Mouse (Mus musculus) intestine, embryonic 16.5 days (tissue): ENCODE measurements around the gene Fam240b. TPM values are rescaled to one million over a fixed set of nuclear protein-coding genes. Genes with fewer than 3 reads are reported as not detected.
"Not testable (repeated sequence)": the region's sequence is repeated elsewhere in the genome, so short reads cannot be mapped to it uniquely, and the experiment has no call there.

Source experiments
- ATAC-seq: fragments of 200-750 bp; cut with Nextera tagmentation; 2 replicates; pipeline ENCODE4 v1.8.0; 2017; ENCODE audit warnings: moderate TSS enrichment, moderate library complexity
- H3K27ac ChIP-seq: fragments of 300-500 bp; sonication (generic); 2 replicates; pipeline ENCODE4 v1.5.1; 2014; ENCODE audit warnings: mild to moderate bottlenecking, low read length
- H3K27me3 ChIP-seq: fragments of 300-500 bp; sonication (generic); replicated peaks from 2 replicates; pipeline ENCODE4 v1.6.1; 2014; ENCODE audit warnings: low read length, control low read depth, mixed read lengths; ENCODE audit not compliant: control insufficient read depth, insufficient read depth
- H3K36me3 ChIP-seq: fragments of 300-500 bp; sonication (generic); 2 replicates; pipeline ENCODE4 v1.6.1; 2014; ENCODE audit warnings: low read length, control low read depth; ENCODE audit not compliant: control insufficient read depth, insufficient read depth
- H3K4me1 ChIP-seq: fragments of 300-500 bp; sonication (generic); 2 replicates; pipeline ENCODE4 v1.6.1; 2014; ENCODE audit warnings: low read length, control low read depth, mixed read lengths; ENCODE audit not compliant: control insufficient read depth, insufficient read depth
- H3K4me2 ChIP-seq: fragments of 300-500 bp; sonication (generic); 2 replicates; pipeline ENCODE4 v1.6.1; 2014; ENCODE audit warnings: low read depth, low read length, control low read depth
- H3K4me3 ChIP-seq: fragments of 300-500 bp; sonication (generic); 2 replicates; pipeline ENCODE4 v1.5.1; 2014; ENCODE audit warnings: mild to moderate bottlenecking, low read length
- H3K9ac ChIP-seq: fragments of 300-500 bp; sonication (generic); 2 replicates; pipeline ENCODE4 v1.6.1; 2014; ENCODE audit warnings: low read depth, low read length
- H3K9me3 ChIP-seq: fragments of 300-500 bp; sonication (generic); 2 replicates; pipeline ENCODE4 v1.6.1; 2016; ENCODE audit warnings: low read length, control low read depth; ENCODE audit not compliant: control insufficient read depth
- WGBS: fragments of 180-500 bp; shearing (Covaris S2); extraction: QIAGEN DNeasy Blood & Tissue Kit; methylation state at CpG from one replicate; pipeline ENCODE4 v1.1.7; 2014; 5-methylcytosine and 5-hydroxymethylcytosine counted together
- polyA plus RNA-seq: library from polyadenylated mRNA; unstranded; fragments of >200 nt; fragmentation: Nextera tagmentation; extraction: Ambion mirVana; gene quantifications from 2 replicates; pipeline ENCODE4 v1.2.1, GENCODE M21; 2015

Fam240b gene
- polyA plus RNA-seq, 1 experiment from 2014 or later: not detected

DNA sequence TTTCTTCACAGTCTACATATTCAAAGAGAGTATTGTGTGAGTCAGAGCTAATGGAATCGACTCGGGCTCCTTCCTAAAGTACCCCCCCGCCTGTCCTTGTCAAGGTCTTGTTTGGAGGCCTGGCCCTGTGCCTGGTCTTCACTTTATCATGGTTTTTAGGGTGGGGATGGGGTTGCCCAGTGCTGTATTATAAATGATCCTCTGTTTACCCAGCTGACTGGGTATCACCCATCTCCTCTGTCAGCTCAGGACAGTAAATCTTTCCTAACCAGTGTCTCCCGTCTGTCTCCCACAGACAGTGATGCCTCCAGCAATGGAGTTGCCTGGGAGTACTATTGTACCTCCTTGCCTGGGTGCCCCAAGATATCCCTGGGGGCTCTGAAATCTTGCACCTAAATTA lies 19.6 kb downstream of the Fam240b start:
- H3K9me3 ChIP-seq: no peaks in the 10 kb centered on the region
- H3K4me3 ChIP-seq: no peak overlapping the region
- WGBS: 55% methylated on average over 4 of the region's 4 CpGs
- H3K27ac ChIP-seq: no peak overlapping the region
- no peak for ATAC-seq
- no peaks in the 10 kb centered on the region for H3K4me1 ChIP-seq
- H3K36me3 ChIP-seq: no peaks in the 10 kb centered on the region
- no peaks in the 10 kb centered on the region for H3K27me3 ChIP-seq
- no peak overlapping the region for H3K4me2 ChIP-seq
- no peak overlapping the region for H3K9ac ChIP-seq

DNA sequence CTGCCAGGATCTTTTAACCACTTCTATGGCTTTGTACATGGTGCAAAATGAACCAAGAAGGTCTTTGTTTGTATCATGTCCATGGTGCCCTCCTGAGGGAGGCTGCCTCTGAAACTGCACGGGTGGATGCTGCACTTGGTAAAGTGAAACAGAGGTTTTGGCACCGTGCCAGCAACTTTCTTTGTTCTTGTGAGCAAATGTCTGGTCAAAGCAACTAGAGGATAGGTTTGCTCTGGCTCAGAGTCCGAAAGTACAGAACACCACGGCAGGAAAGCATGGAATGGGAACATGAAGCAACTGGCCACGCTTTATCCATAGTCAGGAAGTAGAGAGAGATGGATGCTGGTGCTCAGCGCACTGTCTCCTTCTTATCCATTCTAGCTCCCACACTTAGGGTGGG lies 29.7 kb downstream of the Fam240b start:
- Histone ChIP-seq H3K27ac (no peak overlapping the region), H3K4me3 (no peak overlapping the region), H3K4me2 (no peak overlapping the region), H3K9me3 (no peaks in the 10 kb centered on the region), H3K4me1 (no peaks in the 10 kb centered on the region), H3K9ac (no peak overlapping the region), H3K36me3 (no peaks in the 10 kb centered on the region), H3K27me3 (no peaks in the 10 kb centered on the region)
- ATAC-seq: no peak; the same call in 1 of the 2 replicates
- 63% methylated on average over 6 of the region's 6 CpGs for WGBS

DNA sequence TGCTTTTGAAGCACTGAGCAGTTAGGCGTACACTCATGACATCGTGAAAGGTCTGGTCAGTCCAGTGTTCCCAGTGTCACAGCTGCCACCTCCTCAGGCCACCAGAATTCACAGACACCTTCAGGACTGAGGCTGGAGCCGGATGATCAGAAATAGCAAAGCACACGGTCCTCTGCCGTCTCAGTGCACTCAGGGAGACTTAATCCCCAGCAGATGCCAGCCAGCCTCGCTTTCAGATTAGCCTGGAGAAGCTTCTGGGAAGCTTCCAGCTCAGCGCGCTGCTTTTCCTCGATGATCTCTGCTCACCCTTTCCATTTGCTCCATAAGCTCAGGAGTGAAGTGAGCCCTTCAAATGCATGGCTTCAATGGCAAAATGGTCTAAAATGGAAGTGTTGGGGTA lies 32.4 kb downstream of the Fam240b start:
- Histone ChIP-seq H3K27ac (no peak overlapping the region), H3K4me1 (no peaks in the 10 kb centered on the region), H3K9ac (no peak overlapping the region), H3K4me3 (no peak overlapping the region), H3K27me3 (no peaks in the 10 kb centered on the region), H3K36me3 (no peaks in the 10 kb centered on the region), H3K9me3 (no peaks in the 10 kb centered on the region), H3K4me2 (no peak overlapping the region)
- WGBS: 76% methylated on average over 9 of the region's 9 CpGs
- ATAC-seq: no peak

DNA sequence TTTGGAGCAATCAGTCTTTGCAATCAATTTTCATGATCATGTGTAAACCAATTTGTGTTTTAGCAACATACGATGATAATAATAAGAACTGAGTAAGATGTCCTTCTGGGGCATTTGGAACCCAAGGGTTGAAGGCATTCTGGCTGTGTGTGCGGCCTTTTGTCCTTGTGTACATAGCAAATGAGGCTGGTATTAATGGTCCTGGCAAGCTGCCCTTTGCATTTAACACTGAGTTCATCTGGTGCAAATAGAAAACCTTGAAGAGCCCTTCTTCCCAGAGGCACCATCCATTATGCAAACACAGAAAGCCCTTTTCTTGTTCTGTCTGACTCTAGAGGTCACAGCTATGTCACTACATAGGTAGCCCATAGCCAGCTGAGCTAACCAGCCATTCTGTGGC lies 35.0 kb downstream of the Fam240b start:
- H3K27ac ChIP-seq: no peak overlapping the region
- H3K9me3 ChIP-seq: no peaks in the 10 kb centered on the region
- H3K4me2 ChIP-seq: no peak overlapping the region
- H3K4me3 ChIP-seq: no peak overlapping the region
- no peaks in the 10 kb centered on the region for H3K27me3 ChIP-seq
- no peak for ATAC-seq
- no peaks in the 10 kb centered on the region for H3K36me3 ChIP-seq
- 79% methylated on average over 2 of the region's 2 CpGs for WGBS
- H3K4me1 ChIP-seq: no peaks in the 10 kb centered on the region
- H3K9ac ChIP-seq: no peak overlapping the region

DNA sequence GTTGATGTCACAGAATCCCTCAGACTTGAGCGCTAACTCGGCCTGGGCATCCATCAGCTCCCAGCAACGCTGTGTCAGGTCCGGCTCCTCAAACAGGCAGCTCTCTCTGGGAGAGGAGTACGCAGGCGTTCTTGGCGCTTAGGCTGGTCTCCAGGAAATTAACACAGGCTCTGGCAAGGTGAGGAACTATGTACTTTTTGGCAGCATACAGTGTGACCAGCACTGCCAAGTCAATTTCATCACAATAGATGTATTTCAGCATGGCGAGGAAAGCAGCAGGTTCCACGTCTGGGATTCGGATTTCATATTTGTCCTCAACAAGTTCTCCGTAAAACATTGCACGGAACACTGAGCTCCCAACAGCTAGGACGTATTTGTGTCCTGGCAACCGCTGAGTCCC lies 39.4 kb downstream of the Fam240b start:
- WGBS: 90% methylated on average over 14 of the region's 14 CpGs
- no peaks in the 10 kb centered on the region for H3K36me3 ChIP-seq
- no peak for ATAC-seq
- H3K9me3 ChIP-seq: no peaks in the 10 kb centered on the region
- H3K9ac ChIP-seq: no peak overlapping the region
- H3K4me1 ChIP-seq: no peaks in the 10 kb centered on the region
- no peak overlapping the region for H3K4me3 ChIP-seq
- H3K4me2 ChIP-seq: no peak overlapping the region
- H3K27me3 ChIP-seq: no peaks in the 10 kb centered on the region
- no peak overlapping the region for H3K27ac ChIP-seq

DNA sequence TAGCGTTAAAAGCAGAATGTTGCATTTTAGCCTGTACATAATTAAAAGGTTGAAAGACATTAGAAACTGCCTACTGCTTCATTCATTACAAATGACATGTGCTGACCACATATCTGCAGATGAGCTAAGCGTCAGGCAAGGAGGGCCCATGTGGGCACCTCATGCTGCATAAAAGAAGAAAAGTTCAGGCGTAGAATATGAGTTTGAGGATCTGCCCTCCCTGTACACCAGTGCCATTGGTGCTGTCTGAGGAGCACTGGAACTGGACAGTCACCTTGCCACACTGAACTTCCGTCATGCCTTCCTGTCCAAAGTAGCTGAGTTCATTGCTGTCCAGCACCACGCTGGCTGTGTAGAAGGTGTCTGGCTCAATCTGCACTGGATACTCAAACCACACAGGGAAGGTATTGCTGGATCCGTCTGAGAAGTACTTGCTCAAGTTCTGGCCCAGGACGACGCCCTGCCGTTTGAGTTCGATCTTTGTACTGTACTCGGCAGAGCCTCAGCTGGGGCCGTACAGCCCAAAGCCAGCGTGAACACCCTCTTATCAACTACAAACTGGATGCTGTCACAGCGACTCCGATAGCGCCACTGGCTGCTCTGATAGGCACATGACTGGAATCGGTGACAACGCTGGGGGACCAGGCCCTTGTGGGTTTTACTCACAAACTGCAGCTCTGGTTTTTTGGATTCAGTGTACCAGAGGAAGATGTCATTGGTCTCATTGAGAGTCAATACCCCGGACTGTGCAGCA lies 40.2 kb downstream of the Fam240b start:
- H3K4me1 ChIP-seq, H3K9me3 ChIP-seq, H3K9ac ChIP-seq, H3K4me2 ChIP-seq, H3K4me3 ChIP-seq, H3K27me3 ChIP-seq, H3K27ac ChIP-seq, H3K36me3 ChIP-seq: not testable (repeated sequence)
- ATAC-seq: peak; percentile 65
- 86% methylated on average over 19 of the region's 19 CpGs for WGBS

DNA sequence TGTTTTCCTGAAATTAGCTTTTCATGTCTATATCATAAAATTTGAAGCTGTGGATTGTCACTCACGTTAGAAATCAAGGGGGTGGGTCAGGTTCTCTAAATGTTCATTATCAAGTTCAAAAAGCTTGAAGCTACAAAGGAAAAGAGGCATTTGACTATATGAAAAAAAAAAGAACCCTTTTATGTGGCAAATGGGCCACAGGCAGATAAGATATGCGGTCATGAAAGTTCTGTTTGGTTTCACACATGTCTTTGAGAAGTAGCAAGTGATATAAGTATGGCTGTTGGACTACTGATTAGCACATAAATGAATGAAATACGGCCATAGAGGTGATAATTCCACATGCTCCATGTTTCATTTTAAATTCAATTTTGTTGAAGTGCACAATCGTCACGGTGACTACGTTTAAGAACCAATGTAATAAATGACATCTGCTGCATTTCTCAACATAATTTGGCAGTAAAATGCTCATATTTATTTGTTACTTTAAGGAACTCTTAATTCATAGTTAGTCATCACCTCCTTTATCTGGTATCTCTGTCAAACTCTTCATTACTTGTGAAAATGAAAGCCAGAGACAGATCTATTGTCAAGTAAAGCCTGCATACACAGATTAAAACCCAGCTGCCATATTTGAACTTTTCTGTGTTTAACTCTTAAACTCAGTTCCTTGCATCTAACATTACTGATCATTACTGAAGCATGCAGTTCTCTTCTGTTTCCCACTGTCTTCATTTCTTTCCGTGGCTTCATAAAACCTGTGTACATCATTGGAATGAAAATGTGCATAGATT lies 47.4 kb downstream of the Fam240b start:
- H3K27me3 ChIP-seq: no peaks in the 10 kb centered on the region
- no peak overlapping the region for H3K4me2 ChIP-seq
- H3K9me3 ChIP-seq: no peaks in the 10 kb centered on the region
- ATAC-seq: no peak
- H3K9ac ChIP-seq: no peak overlapping the region
- no peak overlapping the region for H3K4me3 ChIP-seq
- no peak overlapping the region for H3K27ac ChIP-seq
- no peaks in the 10 kb centered on the region for H3K36me3 ChIP-seq
- H3K4me1 ChIP-seq: no peaks in the 10 kb centered on the region
- 69% methylated on average over 7 of the region's 7 CpGs for WGBS

DNA sequence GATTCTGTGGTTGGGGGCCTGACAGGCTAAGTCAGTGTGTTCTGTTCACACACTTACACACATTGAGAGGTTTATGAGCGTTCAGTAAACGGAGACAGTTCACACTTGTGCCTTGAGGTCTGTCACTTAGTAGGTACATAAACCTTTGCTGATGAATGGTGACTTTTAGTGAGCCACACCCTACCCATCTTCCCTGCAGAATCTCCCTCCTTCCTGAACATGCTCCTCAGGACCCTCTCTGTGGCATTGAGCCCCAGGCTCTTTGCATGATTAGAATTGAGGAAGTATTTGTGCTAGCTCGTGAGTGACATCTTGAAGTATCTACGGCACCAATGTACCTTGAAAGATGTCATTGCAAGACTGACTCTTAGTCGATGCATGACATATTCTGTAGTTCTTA lies 48.9 kb downstream of the Fam240b start:
- Histone ChIP-seq H3K27me3 (no peaks in the 10 kb centered on the region), H3K27ac (no peak overlapping the region), H3K4me1 (no peaks in the 10 kb centered on the region), H3K4me2 (no peak overlapping the region), H3K9me3 (no peaks in the 10 kb centered on the region), H3K4me3 (no peak overlapping the region), H3K36me3 (no peaks in the 10 kb centered on the region), H3K9ac (no peak overlapping the region)
- ATAC-seq: no peak
- WGBS: 82% methylated on average over 5 of the region's 5 CpGs

DNA sequence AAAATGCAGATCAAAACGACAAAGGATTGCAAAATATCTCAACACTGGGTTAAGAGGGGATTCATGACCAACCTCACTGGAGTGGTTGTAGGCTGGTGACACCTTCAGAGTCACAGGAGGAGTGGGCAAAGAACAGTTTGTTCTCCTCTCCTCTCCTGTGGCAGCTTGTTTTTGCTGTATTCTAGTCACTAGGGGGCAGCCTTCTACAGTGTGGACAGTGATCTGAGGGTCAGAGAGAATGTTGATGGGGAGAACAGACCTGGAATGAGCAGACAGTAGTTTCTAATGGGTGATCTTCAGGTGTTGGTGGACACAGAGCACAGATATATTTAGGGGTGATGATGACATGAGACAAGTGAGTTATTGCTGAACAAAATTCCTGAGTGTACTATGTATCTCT lies 49.6 kb downstream of the Fam240b start:
- Histone ChIP-seq H3K36me3 (no peaks in the 10 kb centered on the region), H3K4me3 (no peak overlapping the region), H3K27me3 (no peaks in the 10 kb centered on the region), H3K27ac (no peak overlapping the region), H3K4me1 (no peaks in the 10 kb centered on the region), H3K9me3 (no peaks in the 10 kb centered on the region), H3K4me2 (no peak overlapping the region), H3K9ac (no peak overlapping the region)
- peak; percentile 40 for ATAC-seq
- 0% methylated on average over 1 of the region's 1 CpGs for WGBS
